Mouse (Mus musculus) liver, adult 2 months (tissue): ENCODE measurements around the gene Nfkbib.

ENCODE experiments used
- CTCF ChIP-seq: fragments of 200-500 bp; IDR thresholded peaks from 2 replicates; pipeline ENCODE4 v1.5.1; 2011; ENCODE audit warnings: low read depth, low read length, control low read depth
- POLR2A ChIP-seq: fragments of 200-500 bp; IDR thresholded peaks from 2 replicates; pipeline ENCODE4 v1.6.1; 2011; ENCODE audit warnings: low read length, control low read depth; ENCODE audit not compliant: insufficient read depth; ENCODE audit errors: extremely low read depth

DNA sequence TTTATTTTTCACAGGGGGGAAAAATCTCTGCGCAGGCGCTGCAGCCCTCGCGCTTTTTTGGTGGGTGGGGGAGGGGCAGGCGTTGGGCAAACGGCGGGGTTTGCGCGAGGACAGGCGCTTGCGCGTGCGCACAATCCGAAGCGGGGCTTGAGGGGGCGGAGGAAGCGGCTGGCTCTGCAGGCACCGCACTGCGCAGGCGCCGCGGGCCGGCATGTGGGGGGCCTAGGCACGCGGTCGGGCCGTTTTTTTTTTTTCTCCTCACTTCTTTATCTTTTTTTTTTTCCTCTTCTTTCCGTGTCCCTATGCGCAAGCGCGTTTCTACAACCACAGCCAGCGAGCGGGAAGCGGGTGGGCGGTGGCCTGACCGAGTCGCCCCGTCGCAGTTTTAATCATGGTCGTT, 43.9 kb upstream of the Nfkbib start:
- no peak for TF ChIP-seq CTCF
- no peak for TF ChIP-seq POLR2A
